26 mouse cellular contexts compared by ENCODE assay signal in the genomic region with DNA sequence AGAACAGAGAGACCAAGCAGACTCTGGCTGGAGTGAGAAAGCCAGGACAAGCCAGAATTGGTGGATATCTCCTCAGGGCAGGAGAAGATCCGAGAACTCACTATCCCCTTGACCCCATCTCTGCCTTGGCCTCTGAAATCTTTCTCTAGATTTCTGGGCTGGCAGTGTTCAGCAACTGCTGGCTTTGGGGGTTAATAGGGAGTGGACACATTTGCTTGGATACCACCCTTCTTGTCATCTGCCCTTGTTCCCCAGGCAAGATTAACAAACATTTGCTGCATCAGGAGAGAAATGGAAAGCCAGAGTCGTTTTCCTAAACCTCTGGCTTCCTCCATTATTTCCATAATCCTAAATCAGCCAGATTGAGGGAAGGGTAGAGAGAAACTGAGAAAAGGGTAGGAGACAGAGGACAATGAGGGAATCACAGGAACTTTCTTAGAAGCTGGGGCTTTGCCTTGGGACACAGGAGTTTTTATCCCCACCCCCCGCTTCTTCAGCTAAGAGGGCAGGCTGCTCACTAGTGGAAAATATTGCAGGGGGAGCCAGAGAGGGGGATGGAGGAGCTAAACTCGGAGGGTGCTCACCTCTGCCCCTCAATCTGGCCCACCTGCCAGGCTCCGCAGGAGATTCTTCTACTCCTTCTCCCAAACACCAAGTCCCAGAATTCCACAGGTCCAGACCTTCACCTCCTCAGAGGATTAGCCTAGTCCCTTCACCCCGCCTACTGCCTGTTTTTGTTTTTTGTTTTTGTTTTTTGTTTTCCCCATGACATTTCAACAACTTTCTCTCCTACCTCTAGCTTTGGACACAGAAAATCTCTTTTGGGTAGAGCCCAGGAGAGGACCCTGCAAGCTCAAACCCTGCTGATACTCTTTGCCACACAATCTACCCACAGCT. TPM values are rescaled to one million over a fixed set of nuclear protein-coding genes. Genes with fewer than 3 reads are reported as not detected.
DNase-seq lines count a peak whose midpoint lies in the region; ATAC-seq lines count a peak whose summit lies in the region.
"Had no signal": no experiment of that assay in that cellular context is flagged by ENCODE, and none has a peak within 500 bp of the region (broad histone marks: within the 10 kb centered on the region; RNA-seq: fewer than 3 reads in every experiment).

No protein-coding gene starts in this region.

- no peak overlapping the region; the same call in 1 of the 2 replicates for H3K27ac ChIP-seq in limb, embryonic 11.5 days (replicated peaks; ENCODE audit: low read depth, low read length)
- H3K27ac ChIP-seq: embryonic facial prominence, embryonic 15.5 days; liver, embryonic 15.5 days; lung, embryonic 15.5 days had no signal

- 9% methylated on average over 6 of the region's 6 CpGs for WGBS in limb, embryonic 11.5 days

- H3K9ac ChIP-seq in limb, embryonic 11.5 days (ENCODE audit: low read length), result peak overlapping the region; percentile 58
- H3K9ac ChIP-seq: embryonic facial prominence, embryonic 15.5 days; liver, embryonic 15.5 days; lung, embryonic 15.5 days had no signal

- no peak for ATAC-seq in limb, embryonic 11.5 days (ENCODE audit: insufficient number of reproducible peaks, low FRiP score, low TSS enrichment, low read depth)
- ATAC-seq: CD4-positive, CD25-positive, alpha-beta regulatory T cell, adult 4 months; forebrain, embryonic 16.5 days; intestine, embryonic 16.5 days had no signal

- H3K4me1 ChIP-seq in limb, embryonic 11.5 days (ENCODE audit: control insufficient read depth, insufficient read depth, low read length), result peaks cover 30% of the 10 kb centered on the region

- peaks cover 84% of the 10 kb centered on the region for H3K27me3 ChIP-seq in limb, embryonic 11.5 days (ENCODE audit: control insufficient read depth, insufficient read depth, low read length)

- no peaks in the 10 kb centered on the region for H3K9me3 ChIP-seq in limb, embryonic 11.5 days (ENCODE audit: control insufficient read depth, low read length)
- H3K9me3 ChIP-seq: embryonic facial prominence, embryonic 15.5 days; liver, embryonic 15.5 days; lung, embryonic 15.5 days; megakaryocyte, embryonic 14.5 days had no signal

- H3K4me3 ChIP-seq in limb, embryonic 11.5 days (ENCODE audit: low read depth, low read length), result peak overlapping the region; percentile 42; the same call in 1 of the 2 replicates
- H3K4me3 ChIP-seq: embryonic facial prominence, embryonic 15.5 days; liver, embryonic 15.5 days; lung, embryonic 15.5 days; megakaryocyte, embryonic 14.5 days had no signal

- H3K4me2 ChIP-seq in limb, embryonic 11.5 days (ENCODE audit: low read depth, severe bottlenecking), result peak overlapping the region; percentile 58
- H3K4me2 ChIP-seq: embryonic facial prominence, embryonic 15.5 days; heart, embryonic 11.5 days; liver, embryonic 15.5 days; lung, embryonic 15.5 days had no signal

- peak; percentile 27 for DNase-seq in embryo, embryonic 9.5 days (ENCODE audit: extremely low spot score)
- no peak for DNase-seq in embryo, embryonic 11 days
- DNase-seq in retina, embryonic 14.5 days (ENCODE audit: low spot score), result peak; percentile 26
- DNase-seq in retina, postnatal 1 day, result no peak
- DNase-seq in limb, embryonic 11.5 days (ENCODE audit: low spot score), result peak; percentile 49
- DNase-seq in spleen, adult 12 weeks (ENCODE audit: low spot score), result no peak
- no peak for DNase-seq in right cerebral cortex, postnatal 36 days (ENCODE audit: low spot score in 2 of 2)
- DNase-seq: adrenal gland, postnatal 36 days; cerebellum, adult 9-10 months; gastrocnemius, postnatal 10 days; kidney, adult 9 months; kidney, postnatal 14 days; liver; lung, postnatal 36 days had no signal

- no peaks in the 10 kb centered on the region for H3K36me3 ChIP-seq in limb, embryonic 11.5 days (ENCODE audit: control insufficient read depth, insufficient read depth, low read length)
- H3K36me3 ChIP-seq: embryonic facial prominence, embryonic 15.5 days; liver, embryonic 15.5 days; lung, embryonic 15.5 days had no signal

RNA-seq across cellular contexts. Expression of a gene that starts 1.4 kb away (rescaled TPM):
- polyA plus RNA-seq in limb, embryonic 11.5 days (2014; fragmentation: Nextera tagmentation; extraction: Ambion mirVana), result 3.8 and 5.1 TPM in 2 replicates
- polyA plus RNA-seq: CD4-positive, CD25-positive, alpha-beta regulatory T cell, adult 4 months; cortical plate, adult 2 months; embryonic facial prominence, embryonic 15.5 days; forebrain, embryonic 16.5 days; heart, embryonic 11.5 days; heart, postnatal 0 days; intestine, embryonic 16.5 days; liver, embryonic 15.5 days; stomach, embryonic 16.5 days had no signal

RNA-seq across cellular contexts. Expression of a gene that starts 51.2 kb away (rescaled TPM):
- polyA plus RNA-seq in limb, embryonic 11.5 days (2014; fragmentation: Nextera tagmentation; extraction: Ambion mirVana), result 25.1 and 29.7 TPM in 2 replicates
- polyA plus RNA-seq: CD4-positive, CD25-positive, alpha-beta regulatory T cell, adult 4 months; cortical plate, adult 2 months; forebrain, embryonic 16.5 days; heart, embryonic 11.5 days; heart, postnatal 0 days; liver, embryonic 15.5 days; lung, embryonic 15.5 days; midbrain, postnatal 0 days; stomach, embryonic 16.5 days had no signal

Comparison
In these comparisons a context has a peak if more than half of its experiments do, and no peak if none do; other contexts are left out.
1. DNase-seq: peak in embryo, embryonic 9.5 days (single experiment), retina, embryonic 14.5 days (single experiment) and limb, embryonic 11.5 days (single experiment); none in embryo, embryonic 11 days (single experiment), retina, postnatal 1 day (single experiment), spleen, adult 12 weeks (single experiment) and right cerebral cortex, postnatal 36 days (0 of 2).